Mouse (Mus musculus): ENCODE measurements at regions not wholly inside any gene's neighbourhood (a gene's known extent, or its start where the extent isn't known, plus 50 kb on each side); places are given as distances from the start of the nearest gene placed in this dataset.

GRCm38 (mm10) chr1:164689311-164689710 lies 107.1 kb upstream of the Dpt start:
- TF ChIP-seq EP300 (IDR thresholded peaks at IDR 0.05; ENCODE audit: low read depth) = no peak
- TF ChIP-seq CTCF (IDR thresholded peaks at IDR 0.05; ENCODE audit: low read depth) = no peak
